Mouse (Mus musculus): ENCODE results near the gene Lrp8.

GRCm38 (mm10) chr4:107889731-107890432 is 87.8 kb downstream of the Lrp8 start, which contains the start of gene 0610037L13Rik:
- TF ChIP-seq CTCF (IDR thresholded peaks at IDR 0.05) (no peak), EP300 (IDR thresholded peaks at IDR 0.05; ENCODE audit: insufficient read depth, low read depth, low read length) (peak; percentile 46; the same call in 1 of the 2 replicates), POLR2A (IDR thresholded peaks at IDR 0.05; ENCODE audit: insufficient read depth, low read depth, low read length) (peak; percentile 80)
